Mouse (Mus musculus) ZHBTc4 (cell line): Measurements from ENCODE around the gene Rflna.

Experiments
- DNase-seq: peaks from one replicate; pipeline ENCODE4 v3.0.0-alpha.2; 2011; ENCODE audit warnings: low read depth, low spot score

Rflna gene

DNA sequence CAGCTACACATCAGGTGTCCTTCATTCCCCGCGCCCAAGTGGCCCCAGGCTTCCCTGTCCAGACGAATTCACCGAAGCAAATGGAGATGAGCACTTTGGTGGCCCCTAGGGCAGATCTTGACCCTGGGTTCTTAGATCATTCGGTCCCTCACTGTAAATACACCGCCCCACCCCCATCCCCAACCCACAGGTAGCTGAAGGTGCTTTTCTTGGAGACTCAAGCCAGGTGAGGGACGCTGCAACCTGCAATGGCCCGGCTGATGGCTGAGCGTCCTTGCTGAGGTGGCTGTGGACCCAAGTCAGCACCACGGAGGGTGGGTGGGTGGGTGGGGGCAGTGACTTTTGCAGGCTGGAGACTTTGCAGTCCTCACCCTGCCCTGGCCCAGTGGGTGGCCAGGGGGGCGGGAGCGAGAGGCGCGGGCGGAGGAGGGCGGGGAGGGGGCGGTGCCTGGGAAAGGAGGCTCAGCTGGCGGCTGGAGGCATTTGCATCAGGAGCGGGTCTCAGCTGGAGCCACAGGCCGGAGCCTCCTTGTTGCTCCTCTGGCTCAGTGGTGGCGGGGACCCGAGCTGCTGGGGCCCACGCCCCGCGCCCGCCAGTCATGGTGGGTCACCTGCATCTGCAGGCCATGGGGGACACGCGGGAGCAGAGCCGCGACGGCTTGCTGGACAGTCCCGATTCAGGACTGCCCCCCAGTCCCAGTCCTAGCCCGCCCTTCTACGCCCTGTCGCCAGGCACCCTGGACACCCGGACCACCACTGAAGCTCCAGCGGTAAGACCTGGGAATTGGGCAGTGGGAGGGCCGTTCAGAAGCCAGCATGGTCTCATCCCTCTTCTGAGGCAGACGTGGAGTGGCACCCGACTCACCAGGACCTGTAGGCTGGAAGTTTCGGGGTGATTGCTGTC is at the start of gene Rflna:
Gene Rflna (plus strand): TSS at position 253 of the 904 bp plus-strand sequence.
- DNase-seq = peak; percentile 90

DNA sequence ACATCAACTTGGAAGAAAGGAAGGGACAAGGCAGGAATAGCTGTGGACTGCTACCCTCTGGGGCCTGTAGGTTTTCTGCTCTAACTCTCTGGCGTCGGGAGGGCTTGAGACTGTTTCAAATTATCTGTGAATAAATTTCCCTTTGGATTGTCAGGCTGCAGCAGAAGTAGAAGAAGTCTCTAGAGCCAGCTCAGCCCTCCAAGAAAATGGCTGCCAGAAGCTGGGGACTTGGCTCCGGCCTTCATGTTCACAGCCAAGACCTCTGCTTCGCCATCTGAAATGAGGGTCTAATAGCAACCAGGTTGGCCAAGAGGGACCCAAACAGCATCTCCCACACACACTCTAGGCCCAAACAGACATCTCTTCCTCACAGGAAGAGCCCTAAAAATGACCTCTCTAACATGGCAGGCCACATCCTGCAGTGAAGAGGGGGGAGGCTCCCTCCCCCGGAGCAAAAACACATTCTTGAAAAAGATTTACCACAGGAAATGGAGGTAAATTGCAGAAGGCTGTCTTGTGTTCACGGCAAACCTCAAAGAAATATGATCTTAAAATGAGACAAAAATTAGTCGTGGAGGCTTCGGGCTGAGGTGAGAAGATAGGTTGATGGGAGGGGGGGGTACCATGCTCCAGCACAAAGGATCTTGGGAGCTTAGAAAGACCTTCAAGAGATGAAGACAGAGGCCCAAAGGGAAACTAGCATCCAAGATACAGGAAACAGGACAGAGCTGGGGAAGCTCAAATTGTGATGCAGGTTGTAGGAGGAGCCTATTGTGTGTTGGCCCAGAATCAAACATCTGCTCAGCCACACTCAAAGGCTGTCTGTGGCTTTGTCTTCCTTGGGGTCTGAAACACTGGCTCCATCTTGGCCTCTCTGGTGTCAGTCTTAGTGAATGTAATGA is 48.4 kb upstream of the Rflna start:
- no peak for DNase-seq

DNA sequence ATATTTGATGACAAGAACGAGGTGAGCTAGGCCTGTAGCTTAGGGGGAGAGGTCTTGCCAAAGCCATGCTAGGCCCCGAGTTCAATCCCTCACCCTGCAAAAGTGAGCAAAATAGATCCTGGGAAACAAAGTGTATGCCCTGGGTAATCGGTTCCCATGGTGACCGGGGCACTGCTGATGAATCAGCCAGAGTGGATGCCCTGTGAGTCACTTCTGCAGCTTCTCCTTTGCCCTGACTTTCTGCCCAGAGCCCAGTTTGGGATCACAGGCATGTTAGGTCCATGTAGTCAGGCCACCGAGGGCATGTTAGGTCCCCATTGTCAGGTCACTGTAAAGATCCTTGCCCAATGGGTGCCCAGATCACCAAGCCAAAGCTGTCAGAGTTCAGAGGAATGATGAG is 45.5 kb upstream of the Rflna start:
- no peak for DNase-seq

DNA sequence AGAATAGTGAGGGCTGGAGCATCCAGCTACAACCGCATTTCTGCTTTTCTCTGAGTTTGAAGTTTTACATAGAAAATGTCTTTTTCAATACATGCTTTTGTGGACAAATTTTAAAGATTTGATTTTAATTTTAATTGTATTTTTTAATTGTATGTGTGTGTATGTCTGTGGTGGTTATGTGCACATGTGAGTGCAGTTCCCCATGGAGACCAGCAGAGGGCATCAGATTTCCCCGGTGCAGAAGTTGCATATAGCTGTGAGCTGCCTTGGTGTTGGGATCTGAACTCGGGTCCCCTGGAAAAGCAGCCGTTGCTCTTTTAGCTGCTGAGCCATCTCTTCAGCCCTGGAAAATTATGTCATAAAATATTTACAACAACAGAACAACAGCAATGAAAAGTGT is 43.9 kb upstream of the Rflna start:
- no peak for DNase-seq

DNA sequence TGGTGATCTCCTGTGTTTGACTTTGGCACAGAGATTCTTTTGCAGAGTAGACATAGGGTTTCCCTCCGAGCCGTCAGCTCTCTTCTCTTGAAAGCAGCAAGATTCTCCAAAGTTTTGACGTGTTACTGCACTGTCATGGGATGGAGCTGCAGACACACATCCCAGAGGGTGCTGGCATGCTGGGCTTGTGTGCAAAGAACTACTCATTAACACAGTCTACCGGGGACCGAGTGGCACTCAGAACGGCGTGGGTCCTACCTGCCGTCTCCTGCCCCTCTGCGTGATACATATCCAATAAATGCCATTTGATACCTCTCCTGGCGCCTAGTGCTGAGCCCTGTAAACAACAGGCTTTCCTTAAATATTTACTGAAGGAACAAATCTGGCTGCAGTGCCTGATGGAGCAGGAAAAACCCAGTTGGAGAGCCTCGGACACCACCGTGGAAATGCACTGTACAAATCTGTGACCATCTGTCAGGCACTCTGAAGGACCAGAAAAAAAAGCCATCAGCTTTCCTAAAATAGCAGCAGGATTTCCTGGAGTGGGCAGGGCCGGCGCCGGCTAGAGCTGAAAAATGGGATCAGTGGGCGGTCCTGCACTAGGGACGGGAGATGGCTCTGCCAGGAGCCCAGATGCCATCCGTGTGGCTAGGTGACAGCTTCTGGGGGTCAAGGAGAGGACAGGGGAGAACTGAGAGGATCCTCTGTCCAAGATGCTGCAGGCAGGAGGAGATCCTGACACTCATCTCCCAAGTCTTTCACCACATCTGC is 42.7 kb upstream of the Rflna start:
- peak; percentile 16 for DNase-seq

DNA sequence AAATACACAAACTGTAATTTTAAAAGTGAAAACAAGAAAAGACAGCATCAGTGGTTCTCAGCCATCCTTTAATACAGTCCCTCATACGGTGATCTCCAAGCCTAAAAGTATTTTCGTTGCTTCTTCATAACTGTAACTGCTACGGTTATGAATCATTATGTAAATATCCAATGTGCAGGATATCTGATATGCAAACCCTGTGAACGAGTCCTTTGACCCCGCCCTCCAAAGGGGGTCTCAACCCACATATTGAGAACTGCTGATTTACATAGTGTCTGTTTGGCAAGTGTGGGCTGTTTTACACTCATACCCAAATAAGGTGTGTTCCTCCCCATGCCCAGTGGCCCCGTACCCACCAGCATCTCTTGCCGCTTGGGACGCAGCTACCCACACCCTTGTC is 41.6 kb upstream of the Rflna start:
- DNase-seq = no peak

DNA sequence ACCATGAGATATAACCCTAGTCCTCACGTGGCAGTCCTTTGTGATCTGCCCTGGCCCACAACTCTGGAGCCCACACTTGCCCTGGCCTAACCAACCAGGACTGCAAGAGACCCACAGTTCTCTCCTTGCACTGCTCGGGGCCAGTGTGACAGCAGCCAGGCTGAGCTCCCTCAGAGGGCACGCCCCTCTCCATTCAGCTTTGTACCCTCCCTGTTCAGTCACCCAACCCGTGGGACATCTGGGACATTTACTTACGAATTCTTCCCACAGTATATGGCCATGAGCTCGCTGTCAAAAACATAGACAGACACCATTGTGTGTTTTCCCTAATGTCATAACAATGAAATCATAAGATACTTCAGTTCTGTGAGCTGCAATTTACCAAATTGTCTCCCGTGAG is 40.3 kb upstream of the Rflna start:
- no peak for DNase-seq

DNA sequence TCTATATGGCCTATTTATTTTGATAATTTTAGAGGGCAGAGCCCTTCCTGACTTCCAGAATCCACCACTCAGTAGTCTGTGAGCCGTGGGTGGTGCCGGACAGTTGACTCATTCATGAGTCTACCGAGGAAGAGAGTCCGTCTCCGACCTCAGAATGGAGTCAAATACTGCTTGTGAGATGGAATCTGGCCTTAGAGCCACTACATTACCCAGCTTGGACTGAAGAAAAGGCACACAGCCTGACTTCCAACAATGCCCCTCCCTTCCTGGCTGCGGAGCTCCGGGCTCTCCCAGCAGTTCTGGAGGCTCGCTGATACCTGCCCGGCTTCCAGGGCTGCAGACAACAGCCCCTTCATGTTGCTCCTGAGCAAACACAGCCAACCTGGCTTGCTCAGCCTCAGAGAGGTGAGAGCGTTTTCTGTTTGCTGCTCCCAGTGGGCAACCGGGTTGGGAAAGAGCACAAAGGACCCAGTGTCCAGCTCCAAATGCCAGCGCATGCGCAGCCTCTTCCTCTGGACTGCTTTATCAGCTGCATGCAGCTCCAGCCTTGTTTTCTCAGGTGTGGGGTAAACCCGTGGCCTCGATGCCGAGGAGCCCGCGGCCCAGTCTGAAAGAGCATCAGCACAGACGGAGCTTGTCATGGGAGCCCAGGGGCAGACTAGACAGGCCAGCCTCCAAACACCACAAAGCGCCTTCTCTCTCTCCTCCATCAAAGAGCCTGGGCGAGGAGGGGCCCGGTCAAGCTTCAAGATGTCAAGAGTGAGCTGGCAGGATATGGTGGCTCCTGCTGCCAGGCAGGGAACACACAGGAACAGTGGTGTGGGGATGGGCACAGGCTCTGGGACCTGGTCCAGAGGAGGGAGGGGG is 39.0 kb upstream of the Rflna start:
- no peak for DNase-seq

DNA sequence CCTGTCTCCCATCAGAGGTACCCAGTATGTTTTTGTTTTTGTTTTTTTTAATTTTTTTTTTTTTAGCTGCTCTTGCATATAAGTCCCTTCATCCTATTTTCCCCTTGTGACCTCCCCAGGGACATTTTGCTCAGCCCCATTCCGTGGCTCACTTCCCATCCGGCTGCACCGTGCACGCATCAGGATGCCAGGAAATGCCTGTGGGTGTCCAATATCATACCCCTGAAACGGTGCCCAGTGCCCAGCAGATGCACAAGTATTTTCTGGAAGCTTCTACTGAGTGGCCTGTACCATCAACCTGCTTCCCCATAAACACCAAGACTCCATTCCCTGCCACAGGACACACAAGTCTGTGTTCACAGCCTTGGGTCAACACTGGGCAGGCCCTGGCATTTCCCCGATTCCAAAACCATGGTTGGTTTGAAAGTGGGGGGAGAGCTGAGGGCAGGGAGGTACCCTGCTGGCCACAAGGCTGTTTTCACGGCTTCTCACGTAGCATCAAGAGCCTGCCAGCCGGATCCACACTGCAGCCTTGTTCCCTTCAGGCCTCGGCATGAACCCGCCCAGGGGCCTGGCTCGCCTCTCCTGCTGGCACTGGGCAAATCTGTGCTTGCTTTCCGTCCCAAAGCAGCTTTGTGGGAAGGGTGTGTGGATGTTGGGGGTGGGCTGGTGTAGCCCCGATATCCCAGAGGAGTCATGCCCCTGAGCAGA is 36.2 kb upstream of the Rflna start:
- no peak for DNase-seq

DNA sequence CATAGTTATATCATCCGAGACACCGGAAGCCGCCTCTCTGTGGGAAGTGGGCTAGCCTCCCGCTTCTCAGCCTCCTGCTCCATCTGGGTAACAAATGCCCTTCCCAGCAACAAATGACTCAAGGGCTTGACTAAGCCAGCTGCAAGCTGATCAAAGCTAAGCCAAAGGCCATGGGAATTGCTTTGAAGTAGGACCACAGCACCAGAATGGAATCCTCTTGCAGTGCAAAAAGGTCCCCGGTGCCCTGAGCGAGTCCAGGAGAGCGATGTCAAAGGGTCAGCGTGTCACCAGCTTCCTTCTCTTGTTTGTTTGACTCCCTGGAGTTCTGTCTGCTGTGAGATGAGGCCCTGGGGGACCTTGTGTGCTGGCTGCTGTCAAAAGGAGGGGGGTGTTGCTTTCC is 33.2 kb upstream of the Rflna start:
- DNase-seq = no peak

DNA sequence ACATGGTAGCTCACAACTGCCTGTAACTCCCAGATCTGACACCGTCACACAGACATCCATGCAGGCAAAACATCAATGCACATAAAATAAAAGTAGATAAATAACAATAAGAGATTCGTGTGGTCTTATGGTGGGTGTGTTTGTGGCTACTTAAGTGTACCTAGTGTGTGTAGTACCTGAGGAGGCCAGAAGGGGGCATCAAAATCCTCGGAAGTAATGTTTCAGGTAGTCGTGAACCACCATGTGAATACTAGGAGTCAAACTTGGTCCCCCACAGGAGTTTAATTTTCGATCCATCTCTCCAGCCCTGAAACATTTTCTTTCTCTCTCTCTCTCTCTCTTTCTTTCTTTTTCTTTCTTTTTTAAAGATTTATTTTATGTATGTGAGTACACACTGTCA is 16.8 kb upstream of the Rflna start:
- DNase-seq = peak; percentile 75

DNA sequence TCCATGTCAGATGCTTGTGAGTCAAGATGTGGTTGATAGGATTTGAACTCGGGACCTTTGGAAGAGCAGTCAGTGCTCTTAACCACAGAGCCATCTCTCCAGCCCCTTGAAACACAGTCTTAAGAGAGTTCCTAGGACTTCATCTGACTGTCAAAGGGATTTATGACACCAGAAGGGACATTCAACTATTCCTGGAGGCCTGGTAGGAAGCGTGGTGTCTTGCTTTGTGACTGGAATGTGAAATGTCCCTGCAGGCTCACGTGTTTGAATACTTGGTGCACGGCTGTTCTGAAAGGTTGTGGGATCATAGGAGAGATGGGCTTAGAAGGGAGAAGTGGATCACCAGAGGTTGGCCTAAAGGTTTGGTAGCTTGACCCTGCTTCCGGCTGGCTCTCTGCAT is 16.4 kb upstream of the Rflna start:
- DNase-seq = no peak

DNA sequence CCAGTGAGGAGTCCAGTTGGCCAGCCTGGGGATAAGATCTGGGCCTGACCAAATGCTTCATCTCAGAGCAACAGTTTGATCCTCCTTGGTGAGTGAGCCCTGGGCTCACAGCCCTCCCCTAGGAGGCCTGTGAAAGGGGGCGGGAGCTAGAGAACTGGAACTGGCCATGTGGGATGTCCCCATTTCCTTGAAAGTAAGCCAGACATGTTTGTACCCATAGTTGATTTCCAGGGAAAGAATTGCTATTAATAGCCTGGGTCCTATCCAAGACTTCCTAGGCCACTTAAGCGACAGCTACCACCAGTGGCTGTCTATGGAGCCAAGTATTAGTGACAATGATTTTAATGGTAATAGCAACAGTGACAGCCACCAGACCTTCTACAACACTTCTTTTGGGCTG is 13.3 kb upstream of the Rflna start:
- DNase-seq = no peak

DNA sequence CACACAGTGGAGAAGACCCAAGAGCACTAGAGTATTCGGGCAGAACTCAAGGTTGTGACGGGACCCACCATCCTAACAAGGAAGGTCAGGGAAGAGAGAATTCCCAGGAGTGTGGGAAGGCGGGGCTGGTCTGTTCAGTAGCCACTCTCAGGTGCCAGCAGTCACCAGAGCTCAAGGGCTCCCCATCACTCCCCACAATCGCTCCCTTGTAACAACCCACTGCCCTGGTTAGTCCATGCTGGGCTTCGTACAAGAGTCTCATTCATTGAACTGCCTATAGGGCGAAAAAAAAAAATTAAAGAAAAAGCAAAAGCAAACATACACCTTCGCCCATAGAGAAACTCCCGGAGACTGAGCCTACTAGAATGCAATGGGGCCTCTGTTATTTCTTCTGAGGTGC is 10.7 kb upstream of the Rflna start:
- DNase-seq = no peak

DNA sequence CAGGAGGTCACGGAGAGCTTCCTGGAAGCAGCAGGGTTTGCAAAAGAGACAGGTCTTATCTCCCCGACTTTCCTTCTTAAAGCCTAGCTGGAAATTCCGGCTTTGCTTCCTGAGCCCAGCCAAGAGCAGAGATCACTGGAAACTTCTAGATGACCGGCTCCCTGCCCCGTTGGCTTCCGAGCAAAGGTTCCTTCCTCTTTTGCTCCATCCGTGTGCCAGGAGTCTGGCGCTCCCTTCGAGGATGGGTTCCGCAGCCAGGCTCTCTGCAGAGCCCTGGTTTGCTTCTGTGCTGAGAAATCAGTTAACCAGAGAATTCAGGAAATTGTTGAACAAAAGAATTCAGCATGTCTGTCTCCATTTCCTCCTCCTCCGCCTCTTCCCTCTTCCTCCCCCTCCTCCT is 10.1 kb upstream of the Rflna start:
- no peak for DNase-seq

DNA sequence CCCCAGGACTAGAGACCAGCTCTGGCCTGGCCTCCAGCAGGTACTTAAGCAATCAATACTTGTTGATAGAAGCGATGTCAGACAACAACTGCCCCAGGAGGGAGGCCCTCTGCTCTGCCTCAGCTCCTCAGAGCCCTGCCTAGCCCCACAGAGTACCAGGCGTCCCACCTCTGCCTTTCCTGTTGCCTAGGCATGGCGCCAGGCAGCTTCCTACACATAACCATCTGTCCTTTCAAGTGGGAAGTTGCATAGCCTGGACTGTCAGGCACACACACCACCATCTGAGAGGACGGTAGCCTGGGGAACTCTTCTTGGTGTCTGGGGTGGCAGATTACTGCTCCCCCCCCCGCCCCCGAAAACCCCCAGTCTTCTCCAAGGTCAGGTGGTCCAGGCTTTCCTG is 6.2 kb upstream of the Rflna start:
- DNase-seq = no peak

DNA sequence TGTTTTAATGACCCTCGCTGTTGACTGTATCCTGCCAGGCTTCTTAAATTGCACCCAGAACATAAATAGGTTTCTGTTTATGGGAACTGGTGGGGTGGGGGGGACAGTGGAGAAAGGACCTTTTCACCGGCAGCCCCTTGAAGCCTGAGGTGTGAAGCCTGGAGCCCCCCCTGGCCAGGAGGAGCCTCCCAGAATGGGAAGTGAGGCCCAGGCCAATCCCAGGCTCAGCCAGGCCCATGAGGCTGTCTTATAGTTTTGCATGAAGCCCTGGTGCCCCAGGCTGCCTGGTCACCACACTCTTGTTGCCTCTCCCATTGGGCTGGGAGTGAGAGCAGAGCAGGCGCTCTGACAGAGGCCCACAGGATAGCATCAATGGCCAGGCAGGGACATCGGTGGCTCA is 5.1 kb upstream of the Rflna start:
- DNase-seq = no peak

DNA sequence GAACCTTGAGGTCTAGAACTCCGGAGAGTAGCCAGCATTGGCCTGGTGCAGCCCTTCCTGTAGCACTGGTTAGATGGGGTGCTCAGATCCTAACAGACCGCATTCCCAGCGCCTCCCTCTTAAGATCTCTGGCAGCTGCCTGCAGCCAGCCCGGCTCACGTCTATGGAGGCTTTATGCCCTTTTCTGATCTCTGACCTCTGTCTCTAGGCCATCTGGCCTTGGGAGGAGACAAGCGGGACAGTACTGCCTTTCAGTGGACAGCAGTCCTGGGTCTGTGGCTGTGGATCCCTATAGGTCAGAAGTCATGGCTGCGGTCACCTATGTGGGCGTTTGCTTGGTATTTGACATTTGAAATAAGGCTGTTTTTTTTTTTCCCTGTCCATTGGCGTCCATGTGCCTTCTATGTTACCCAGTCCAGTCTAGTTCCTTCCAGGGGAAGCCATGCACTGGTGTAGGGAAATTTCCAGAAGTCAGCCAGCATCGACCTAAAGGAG is 2.2 kb upstream of the Rflna start:
- DNase-seq = no peak

DNA sequence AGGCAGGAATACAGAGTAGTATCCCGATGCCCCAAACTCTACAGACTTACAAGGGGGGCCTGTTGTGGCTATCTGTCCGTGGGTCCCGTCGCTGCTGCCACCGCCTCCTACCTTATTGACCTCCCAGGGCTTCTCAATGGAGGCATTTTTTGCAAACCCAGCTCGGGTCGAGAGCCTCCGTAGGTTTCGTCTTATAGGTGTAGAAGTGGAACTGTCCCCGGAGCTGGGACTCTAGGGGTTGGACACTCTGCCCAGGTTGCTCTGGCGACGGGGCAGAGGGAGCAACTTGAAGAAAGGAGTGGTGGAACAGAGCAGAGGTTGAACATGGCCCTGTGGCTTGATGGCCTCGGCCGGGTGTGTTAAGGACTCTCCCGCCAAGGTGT is 843 bp downstream of the Rflna start:
- DNase-seq = no peak
